Mouse (Mus musculus) left cerebral cortex, postnatal 25 days (tissue): ENCODE measurements at regions not wholly inside any gene's neighbourhood (a gene's known extent, or its start where the extent isn't known, plus 50 kb on each side); places are given as distances from the start of the nearest gene placed in this dataset.

ENCODE experiments used
- DNase-seq, 2 experiments: peaks; one replicate each; pipeline ENCODE4 v3.0.0; 2022; ENCODE audit warnings: low spot score in 2 of 2, mixed read lengths in 1 of 2
- intact Hi-C: fragments of 180-260 bp; cut with DNase I; formaldehyde crosslinking; loops from one replicate; pipeline ENCODE4 v1.15.1; 2025

- peak in 1 of 2 experiments; percentile 53 for DNase-seq
- intact Hi-C loops: no loop called here
Observed at GRCm38 (mm10) chr2:80231891-80232290, 60.4 kb upstream of the Prdx6b start.

GRCm38 (mm10) chr2:80205074-80205727, 75.9 kb upstream of the Pde1a start:
- intact Hi-C loops: no loop called here
- DNase-seq: no peak

DNA sequence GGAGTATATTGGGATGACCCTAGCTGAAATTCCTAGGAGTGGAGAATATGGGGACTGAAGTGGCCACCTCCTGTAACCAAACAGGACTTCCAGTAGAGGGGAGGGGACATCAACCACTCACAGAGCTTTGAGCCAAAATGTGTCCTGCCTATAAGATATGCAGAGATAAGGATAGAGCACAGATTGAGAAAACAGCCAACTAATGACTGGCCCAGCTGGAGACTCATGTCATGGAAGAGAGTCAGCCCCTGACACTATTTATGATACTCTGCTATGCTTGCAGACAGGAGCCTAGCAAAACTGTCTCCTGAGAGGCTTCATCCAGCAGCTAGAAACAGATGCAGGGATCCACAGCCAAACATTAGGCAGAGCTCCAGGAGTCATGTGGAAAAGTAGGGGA, 74.2 kb upstream of the Pde1a start:
- DNase-seq: no peak

GRCm38 (mm10) chr2:80195896-80196410, 66.7 kb upstream of the Pde1a start:
- intact Hi-C loops: no loop called here

More for the DNA sequence above, 74.2 kb upstream of the Pde1a start:
- intact Hi-C loops: no loop called here

GRCm38 (mm10) chr2:80188374-80188773, 59.1 kb upstream of the Pde1a start:
- intact Hi-C loops: loop anchor here (5.0 kb wide), 2 partner anchors 61 to 106 kb away; partner anchors contain the start of gene Pde1a
- peak; percentile 76 to 94 for DNase-seq

More at GRCm38 (mm10) chr2:80195896-80196410, 66.7 kb upstream of the Pde1a start:
- no peak for DNase-seq

GRCm38 (mm10) chr2:80186867-80187266, 57.6 kb upstream of the Pde1a start:
- intact Hi-C loops: loop anchor here (5.0 kb wide), 2 partner anchors 60 to 105 kb away; partner anchors contain the start of gene Pde1a
- peak in 1 of 2 experiments; percentile 64 for DNase-seq
